Mouse (Mus musculus): ENCODE results near the gene Gm20521. TPM values are rescaled to one million over a fixed set of nuclear protein-coding genes. Genes with fewer than 3 reads are reported as not detected.
A peak's percentile ranks its signal among the peaks of the same experiment; 100 is the strongest.

The Gm20521 gene
- polyA plus RNA-seq, 1 experiment from 2014 or later = not detected

DNA sequence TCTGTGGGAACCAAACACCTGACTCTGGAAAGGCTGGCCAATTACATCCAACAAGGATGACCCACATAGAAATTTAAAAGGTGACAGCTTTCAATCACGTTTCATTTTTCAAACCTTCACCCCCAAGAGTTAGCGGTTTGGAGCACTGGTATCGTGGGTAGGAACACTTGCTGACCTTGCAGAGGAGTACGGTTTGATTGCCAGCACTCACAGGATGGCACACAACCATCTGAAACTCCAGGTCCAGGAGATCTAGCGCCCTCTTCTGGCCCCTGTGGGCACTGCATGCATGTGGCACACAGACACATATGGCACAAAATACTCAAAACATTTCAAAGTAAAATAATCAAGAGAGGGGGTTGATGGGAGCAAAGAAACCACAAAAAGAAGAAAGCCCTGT, 16.3 kb upstream of the Gm20521 start:
- Histone ChIP-seq H3K4me1 (peaks cover 8% of the 10 kb centered on the region; the same call in 1 of the 2 replicates), H3K9ac (no peak overlapping the region), H3K4me2 (replicated peaks) (no peak overlapping the region), H3K4me3 (replicated peaks) (no peak overlapping the region), H3K9me3 (replicated peaks) (no peaks in the 10 kb centered on the region), H3K27me3 (no peaks in the 10 kb centered on the region), H3K27ac (replicated peaks) (no peak overlapping the region), H3K36me3 (no peaks in the 10 kb centered on the region)
- ATAC-seq (ENCODE audit: insufficient number of reproducible peaks, low FRiP score, low TSS enrichment, low read depth) = no peak
- WGBS = 57% methylated on average over 5 of the region's 5 CpGs

GRCm38 (mm10) chr14:54868026-54868425, 15.2 kb upstream of the Gm20521 start:
- no peak overlapping the region for H3K9ac ChIP-seq
- no peak overlapping the region for H3K27ac ChIP-seq (replicated peaks)
- no peak overlapping the region for H3K4me2 ChIP-seq (replicated peaks)
- ATAC-seq (ENCODE audit: insufficient number of reproducible peaks, low FRiP score, low TSS enrichment, low read depth) = no peak
- H3K4me1 ChIP-seq = peaks cover 8% of the 10 kb centered on the region; the same call in 1 of the 2 replicates
- no peak overlapping the region for H3K4me3 ChIP-seq (replicated peaks)
- H3K27me3 ChIP-seq = no peaks in the 10 kb centered on the region
- H3K9me3 ChIP-seq (replicated peaks) = no peaks in the 10 kb centered on the region
- no peaks in the 10 kb centered on the region for H3K36me3 ChIP-seq
- WGBS = 82% methylated on average over 4 of the region's 4 CpGs

DNA sequence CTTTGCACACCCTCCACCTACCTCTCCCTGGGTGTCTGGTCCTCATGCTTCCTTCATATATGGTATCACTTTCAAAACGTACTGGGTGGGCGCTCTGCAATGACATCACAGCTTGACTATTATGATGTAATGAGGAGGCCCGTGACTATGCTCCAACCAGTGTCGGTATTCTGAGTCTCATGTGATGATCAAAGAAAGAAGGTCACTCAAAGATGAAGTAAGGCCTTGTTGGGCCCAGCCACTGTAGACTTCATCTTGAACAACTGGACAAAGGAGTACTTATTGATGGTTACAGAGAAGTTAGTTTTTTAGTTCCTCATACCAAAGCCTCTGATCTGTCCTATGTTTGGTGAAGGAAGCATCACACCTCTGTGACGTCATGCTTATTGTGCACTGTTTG, 12.4 kb upstream of the Gm20521 start, which contains the start of gene Homez:
Homez (minus strand) TSS at position 101 of the 400 bp plus-strand sequence.
- no peak; the same call in 1 of the 2 replicates for ATAC-seq (ENCODE audit: insufficient number of reproducible peaks, low FRiP score, low TSS enrichment, low read depth)
- Histone ChIP-seq H3K4me1 (peaks cover 3% of the 10 kb centered on the region), H3K9ac (no peak within 1 kb of the TSS), H3K27ac (replicated peaks) (no peak within 1 kb of the TSS), H3K4me3 (replicated peaks) (no peak within 1 kb of the TSS), H3K27me3 (no peaks in the 10 kb centered on the region), H3K4me2 (replicated peaks) (no peak within 1 kb of the TSS), H3K9me3 (replicated peaks) (no peaks in the 10 kb centered on the region), H3K36me3 (no peaks in the 10 kb centered on the region)
- 83% methylated on average over 5 of the region's 5 CpGs for WGBS

- Histone ChIP-seq H3K4me1 (peaks cover 12% of the 10 kb centered on the region), H3K4me2 (replicated peaks) (no peak overlapping the region), H3K27ac (replicated peaks) (no peak overlapping the region), H3K4me3 (replicated peaks) (no peak overlapping the region), H3K27me3 (peaks cover 10% of the 10 kb centered on the region), H3K9me3 (replicated peaks) (no peaks in the 10 kb centered on the region), H3K9ac (no peak overlapping the region), H3K36me3 (no peaks in the 10 kb centered on the region)
- WGBS = 84% methylated on average over 3 of the region's 3 CpGs
- no peak for ATAC-seq (ENCODE audit: insufficient number of reproducible peaks, low FRiP score, low TSS enrichment, low read depth)
These were observed 9.1 kb upstream of the Gm20521 start for GRCm38 (mm10) chr14:54874165-54874564.

- peaks cover 10% of the 10 kb centered on the region for H3K27me3 ChIP-seq
- H3K27ac ChIP-seq (replicated peaks) = peak overlapping the region; percentile 71; the same call in 1 of the 2 replicates
- peaks cover 12% of the 10 kb centered on the region for H3K4me1 ChIP-seq
- H3K4me3 ChIP-seq (replicated peaks) = peak overlapping the region; percentile 80
- WGBS = 3% methylated on average over 36 of the region's 36 CpGs
- H3K9me3 ChIP-seq (replicated peaks) = no peaks in the 10 kb centered on the region
- no peaks in the 10 kb centered on the region for H3K36me3 ChIP-seq
- H3K9ac ChIP-seq = peak overlapping the region; percentile 62
- peak; percentile 25 for ATAC-seq (ENCODE audit: insufficient number of reproducible peaks, low FRiP score, low TSS enrichment, low read depth)
- peak overlapping the region; percentile 96 for H3K4me2 ChIP-seq (replicated peaks)
These were observed 7.2 kb upstream of the Gm20521 start for GRCm38 (mm10) chr14:54875844-54876538.

GRCm38 (mm10) chr14:54876539-54877047, 6.6 kb upstream of the Gm20521 start:
- Histone ChIP-seq H3K4me1 (peaks cover 12% of the 10 kb centered on the region), H3K27ac (replicated peaks) (peak overlapping the region; percentile 71; the same call in 1 of the 2 replicates), H3K9ac (peak overlapping the region; percentile 62), H3K27me3 (peaks cover 10% of the 10 kb centered on the region), H3K9me3 (replicated peaks) (no peaks in the 10 kb centered on the region), H3K36me3 (no peaks in the 10 kb centered on the region), H3K4me3 (replicated peaks) (peak overlapping the region; percentile 80), H3K4me2 (replicated peaks) (peak overlapping the region; percentile 96)
- under 1% methylated on average over 71 of the region's 72 CpGs for WGBS
- peak; percentile 90 for ATAC-seq (ENCODE audit: insufficient number of reproducible peaks, low FRiP score, low TSS enrichment, low read depth)

DNA sequence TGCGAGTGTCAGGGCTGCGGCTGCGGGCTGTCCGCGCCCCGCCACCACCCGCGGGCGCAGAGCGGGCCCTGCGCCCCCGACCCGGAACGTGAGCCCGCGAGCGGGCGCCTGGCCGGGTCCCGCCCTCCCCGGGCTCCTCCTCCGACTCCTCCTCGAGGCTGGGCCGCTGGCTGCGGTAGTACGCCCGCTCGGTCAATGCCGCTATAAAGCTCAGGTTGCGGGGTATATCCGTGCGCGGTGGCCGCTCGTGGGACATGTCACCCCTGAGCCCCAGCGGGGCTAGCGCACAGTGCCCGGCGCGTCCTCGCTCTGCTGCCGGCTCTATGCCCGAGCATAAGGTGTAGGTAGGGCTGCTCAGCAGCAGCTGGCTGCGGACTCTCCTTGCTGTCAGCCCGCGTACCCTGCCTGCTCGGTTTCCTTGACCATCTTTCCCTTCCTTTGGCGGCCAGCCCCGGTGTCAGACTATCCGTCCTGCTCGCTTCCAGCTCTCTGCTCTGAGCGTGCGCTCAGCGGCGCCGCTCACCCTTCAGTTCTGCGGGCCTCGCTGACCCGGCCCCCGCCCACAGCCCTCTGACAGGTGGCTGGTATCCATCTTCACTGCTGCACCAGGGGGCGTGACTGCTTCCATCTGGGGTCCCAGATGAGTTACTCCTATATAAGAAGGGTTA, 6.1 kb upstream of the Gm20521 start, which contains the start of gene Ppp1r3e:
Ppp1r3e (minus strand) TSS at position 503 of the 668 bp plus-strand sequence.
- no peaks in the 10 kb centered on the region for H3K36me3 ChIP-seq
- peaks cover 10% of the 10 kb centered on the region for H3K27me3 ChIP-seq
- H3K4me2 ChIP-seq (replicated peaks) = peak within 1 kb of the TSS; percentile 96
- peak within 1 kb of the TSS; percentile 80 for H3K4me3 ChIP-seq (replicated peaks)
- under 1% methylated on average over 61 of the region's 61 CpGs for WGBS
- H3K4me1 ChIP-seq = peaks cover 12% of the 10 kb centered on the region
- peak; percentile 77 for ATAC-seq (ENCODE audit: insufficient number of reproducible peaks, low FRiP score, low TSS enrichment, low read depth)
- peak within 1 kb of the TSS; percentile 71; the same call in 1 of the 2 replicates for H3K27ac ChIP-seq (replicated peaks)
- no peaks in the 10 kb centered on the region for H3K9me3 ChIP-seq (replicated peaks)
- peak within 1 kb of the TSS; percentile 62 for H3K9ac ChIP-seq

- no peak for ATAC-seq (ENCODE audit: insufficient number of reproducible peaks, low FRiP score, low TSS enrichment, low read depth)
- peak overlapping the region; percentile 95 for H3K27ac ChIP-seq (replicated peaks)
- H3K4me1 ChIP-seq = peaks cover 24% of the 10 kb centered on the region
- H3K27me3 ChIP-seq = no peaks in the 10 kb centered on the region
- WGBS = 27% methylated on average over 20 of the region's 21 CpGs
- peak overlapping the region; percentile 77 for H3K4me2 ChIP-seq (replicated peaks)
- no peaks in the 10 kb centered on the region for H3K9me3 ChIP-seq (replicated peaks)
- H3K9ac ChIP-seq = peak overlapping the region; percentile 75
- H3K4me3 ChIP-seq (replicated peaks) = peak overlapping the region; percentile 70
- H3K36me3 ChIP-seq = peaks cover 17% of the 10 kb centered on the region; the same call in 1 of the 2 replicates
These were observed 926 bp downstream of the Gm20521 start for GRCm38 (mm10) chr14:54884022-54884712.

- Histone ChIP-seq H3K27ac (replicated peaks) (no peak overlapping the region), H3K9ac (no peak overlapping the region), H3K36me3 (peaks cover 17% of the 10 kb centered on the region; the same call in 1 of the 2 replicates), H3K4me3 (replicated peaks) (no peak overlapping the region), H3K4me2 (replicated peaks) (peak overlapping the region; percentile 77; the same call in 1 of the 2 replicates), H3K27me3 (no peaks in the 10 kb centered on the region), H3K4me1 (peaks cover 24% of the 10 kb centered on the region), H3K9me3 (replicated peaks) (no peaks in the 10 kb centered on the region)
- ATAC-seq (ENCODE audit: insufficient number of reproducible peaks, low FRiP score, low TSS enrichment, low read depth) = no peak
- 91% methylated on average over 11 of the region's 11 CpGs for WGBS
These were observed 2.1 kb downstream of the Gm20521 start for GRCm38 (mm10) chr14:54885309-54885708.

DNA sequence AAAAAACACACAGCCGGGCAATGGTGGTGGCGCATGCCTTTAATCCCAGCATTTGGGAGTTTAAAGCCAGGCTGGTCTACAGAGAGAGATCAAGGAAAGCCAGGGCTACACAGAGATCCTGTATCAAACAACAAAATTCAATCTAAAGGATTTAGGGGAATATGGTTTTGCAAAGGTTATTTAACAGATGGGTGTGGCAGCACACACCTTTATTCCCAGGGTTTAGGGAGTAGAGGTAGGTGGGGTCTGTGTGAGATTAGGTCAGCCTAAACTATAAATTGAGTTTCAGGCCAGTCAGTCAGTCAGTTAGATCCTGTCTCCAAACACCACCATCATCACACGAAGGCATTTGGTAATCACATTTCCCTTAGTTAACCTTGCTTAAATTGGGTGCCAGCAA, 9.0 kb downstream of the Gm20521 start, which contains the start of gene Pabpn1:
Pabpn1 (plus strand) TSS at position 301 of the 400 bp plus-strand sequence.
- peak within 1 kb of the TSS; percentile 94 for H3K4me3 ChIP-seq (replicated peaks)
- peaks cover 19% of the 10 kb centered on the region for H3K36me3 ChIP-seq
- H3K27ac ChIP-seq (replicated peaks) = peak within 1 kb of the TSS; percentile 93
- peak within 1 kb of the TSS; percentile 56 for H3K4me2 ChIP-seq (replicated peaks)
- no peak for ATAC-seq (ENCODE audit: insufficient number of reproducible peaks, low FRiP score, low TSS enrichment, low read depth)
- peaks cover 17% of the 10 kb centered on the region for H3K4me1 ChIP-seq
- H3K9me3 ChIP-seq (replicated peaks) = no peaks in the 10 kb centered on the region
- H3K27me3 ChIP-seq = no peaks in the 10 kb centered on the region
- peak within 1 kb of the TSS; percentile 33 for H3K9ac ChIP-seq
- WGBS = 92% methylated on average over 3 of the region's 3 CpGs
